Mouse (Mus musculus): ENCODE data around the gene Olfr792. TPM values are rescaled to one million over a fixed set of nuclear protein-coding genes. Genes with fewer than 3 reads are reported as not detected.
A peak's percentile ranks its signal among the peaks of the same experiment; 100 is the strongest.

Gene Olfr792
- total RNA-seq (2021), result not detected
- long read RNA-seq, experiment 1, result 0 reads
- long read RNA-seq, experiment 2, result 0 reads

- DNase-seq, result no peak
Measured at GRCm38 (mm10) chr10:129538862-129539261, at the start of gene Olfr792. Gene Olfr792 (plus strand): TSS chr10:129539162.

GRCm38 (mm10) chr10:129490101-129490500 is 48.9 kb upstream of the Olfr792 start:
- DNase-seq, result no peak

GRCm38 (mm10) chr10:129498192-129498591 is 40.8 kb upstream of the Olfr792 start, which contains the start of gene Olfr790:
Gene Olfr790 (plus strand): TSS chr10:129498492.
- no peak for DNase-seq

- no peak for DNase-seq
Measured at GRCm38 (mm10) chr10:129521492-129521891, 17.5 kb upstream of the Olfr792 start, which contains the start of gene Olfr791. Gene Olfr791 (plus strand): TSS chr10:129521792.

- DNase-seq, result peak in 1 of 2 experiments; percentile 2
Measured at GRCm38 (mm10) chr10:129549354-129549753, 10.4 kb downstream of the Olfr792 start.

GRCm38 (mm10) chr10:129567355-129567754 is 28.4 kb downstream of the Olfr792 start, which contains the start of gene Olfr794:
Gene Olfr794 (plus strand): TSS chr10:129567655.
- no peak for DNase-seq

GRCm38 (mm10) chr10:129577066-129577465 is 38.1 kb downstream of the Olfr792 start:
- DNase-seq, result no peak

Small RNA genes lying within 50 kb of the gene (microRNA-seq; reads per million reads assigned to microRNA genes)
- not detected for gene Gm23252

Other genes with a start within 250 kb of the Olfr792 start
- not detected for gene Olfr780, start 221.0 kb upstream of the Olfr792 start, total RNA-seq (2021)
- not detected for gene Olfr781, start 210.3 kb upstream of the Olfr792 start, total RNA-seq (2021)
- not detected for gene Olfr782, start 190.3 kb upstream of the Olfr792 start, total RNA-seq (2021)
- not detected for gene Olfr784, start 155.1 kb upstream of the Olfr792 start, total RNA-seq (2021)
- gene Olfr785, start 133.7 kb upstream of the Olfr792 start, total RNA-seq (2021), result not detected
- not detected for gene Olfr786, start 111.9 kb upstream of the Olfr792 start, total RNA-seq (2021)
- not detected for gene Olfr787, start 77.3 kb upstream of the Olfr792 start, total RNA-seq (2021)
- not detected for gene Olfr788, start 68.2 kb upstream of the Olfr792 start, total RNA-seq (2021)
- not detected for gene Olfr789, start 54.4 kb upstream of the Olfr792 start, total RNA-seq (2021)
- not detected for gene Olfr790, start 40.7 kb upstream of the Olfr792 start, total RNA-seq (2021)
- not detected for gene Olfr791, start 17.4 kb upstream of the Olfr792 start, total RNA-seq (2021)
- gene Olfr794, start 28.5 kb downstream of the Olfr792 start, total RNA-seq (2021), result not detected
- not detected for gene Olfr796, start 73.4 kb downstream of the Olfr792 start, total RNA-seq (2021)
- not detected for gene Olfr798, start 88.8 kb downstream of the Olfr792 start, total RNA-seq (2021)
- gene Olfr799, start 98.3 kb downstream of the Olfr792 start, total RNA-seq (2021), result not detected
- gene Olfr800, start 118.5 kb downstream of the Olfr792 start, total RNA-seq (2021), result not detected
- gene Olfr801, start 134.7 kb downstream of the Olfr792 start, total RNA-seq (2021), result not detected
- gene Olfr802, start 149.0 kb downstream of the Olfr792 start, total RNA-seq (2021), result not detected
- gene Olfr803, start 155.1 kb downstream of the Olfr792 start, total RNA-seq (2021), result not detected
- gene Olfr804, start 164.0 kb downstream of the Olfr792 start, total RNA-seq (2021), result not detected
- not detected for gene Olfr805, start 190.2 kb downstream of the Olfr792 start, total RNA-seq (2021)
- gene Olfr806, start 202.8 kb downstream of the Olfr792 start, total RNA-seq (2021), result not detected
- not detected for gene Olfr807, start 218.6 kb downstream of the Olfr792 start, total RNA-seq (2021)
- not detected for gene Olfr808, start 226.3 kb downstream of the Olfr792 start, total RNA-seq (2021)
- gene Olfr809, start 235.5 kb downstream of the Olfr792 start, total RNA-seq (2021), result not detected

All from adrenal gland, postnatal 36 days (tissue).